Mouse (Mus musculus) forebrain, embryonic 11.5 days (tissue): Measurements from ENCODE around the gene Manbal. TPM values are rescaled to one million over a fixed set of nuclear protein-coding genes. Genes with fewer than 3 reads are reported as not detected.
A peak's percentile ranks its signal among the peaks of the same experiment; 100 is the strongest.
"Not testable (repeated sequence)": the region's sequence is repeated elsewhere in the genome, so short reads cannot be mapped to it uniquely, and the experiment has no call there.

Experiments used
- ATAC-seq: fragments of 200-750 bp; cut with Nextera tagmentation; replicated peaks from 2 replicates; pipeline ENCODE4 v1.8.0; 2017; ENCODE audit warnings: moderate TSS enrichment; ENCODE audit not compliant: low FRiP score
- DNase-seq: peaks from one replicate; pipeline ENCODE4 v3.0.0-alpha.2; 2017; ENCODE audit warnings: low spot score
- H3K27ac ChIP-seq: fragments of 300-500 bp; sonication (generic); 2 replicates; pipeline ENCODE4 v1.5.1; 2014; ENCODE audit warnings: low read depth, low read length
- H3K27me3 ChIP-seq: fragments of 300-500 bp; sonication (generic); 2 replicates; pipeline ENCODE4 v1.6.1; 2014; ENCODE audit warnings: mild to moderate bottlenecking, low read length, mixed read lengths; ENCODE audit not compliant: control insufficient read depth, insufficient read depth
- H3K36me3 ChIP-seq: fragments of 300-500 bp; sonication (generic); 2 replicates; pipeline ENCODE4 v1.6.1; 2014; ENCODE audit warnings: mild to moderate bottlenecking, low read length, moderate library complexity, mixed read lengths; ENCODE audit not compliant: control insufficient read depth, insufficient read depth
- H3K4me1 ChIP-seq: fragments of 300-500 bp; sonication (generic); replicated peaks from 2 replicates; pipeline ENCODE4 v1.6.1; 2014; ENCODE audit warnings: low read length, mixed read lengths; ENCODE audit not compliant: control insufficient read depth, insufficient read depth
- H3K4me2 ChIP-seq: fragments of 300-500 bp; sonication (generic); 2 replicates; pipeline ENCODE4 v1.6.1; 2014; ENCODE audit warnings: low read depth, mild to moderate bottlenecking, low read length, moderate library complexity, mixed read lengths; ENCODE audit not compliant: severe bottlenecking
- H3K4me3 ChIP-seq: fragments of 300-500 bp; sonication (generic); 2 replicates; pipeline ENCODE4 v1.5.1; 2014; ENCODE audit warnings: low read depth, low read length
- H3K9ac ChIP-seq: fragments of 300-500 bp; sonication (generic); 2 replicates; pipeline ENCODE4 v1.6.1; 2014; ENCODE audit warnings: low read length
- H3K9me3 ChIP-seq: fragments of 300-500 bp; sonication (generic); 2 replicates; pipeline ENCODE4 v1.6.1; 2016; ENCODE audit warnings: low read length, mixed read lengths; ENCODE audit not compliant: control insufficient read depth
- WGBS: fragments of 180-500 bp; shearing (Covaris S2); extraction: QIAGEN DNeasy Blood & Tissue Kit; methylation state at CpG from one replicate; pipeline ENCODE4 v1.1.7; 2014; 5-methylcytosine and 5-hydroxymethylcytosine counted together
- polyA plus RNA-seq: library from polyadenylated mRNA; unstranded; fragments of >200 nt; fragmentation: Nextera tagmentation; extraction: Ambion mirVana; gene quantifications from 2 replicates; pipeline ENCODE4 v1.2.1, GENCODE M21; 2014

The Manbal gene
- polyA plus RNA-seq, 1 experiment from 2014 or later: 31.0 TPM

- ATAC-seq (no peak), DNase-seq (no peak)
- H3K27ac ChIP-seq: no peak overlapping the region
- no peaks in the 10 kb centered on the region; the same call in 1 of the 2 replicates for H3K36me3 ChIP-seq
- H3K27me3 ChIP-seq: no peaks in the 10 kb centered on the region
- H3K4me2 ChIP-seq: no peak overlapping the region
- WGBS: 89% methylated on average over 3 of the region's 3 CpGs
- H3K9me3 ChIP-seq: no peaks in the 10 kb centered on the region
- peaks cover 11% of the 10 kb centered on the region; the same call in 1 of the 2 replicates for H3K4me1 ChIP-seq
- no peak overlapping the region for H3K9ac ChIP-seq
- H3K4me3 ChIP-seq: no peak overlapping the region
These were observed 6.3 kb downstream of the Manbal start for GRCm38 (mm10) chr2:157373681-157374080.

GRCm38 (mm10) chr2:157375051-157375450 lies 7.7 kb downstream of the Manbal start:
- Histone ChIP-seq H3K27me3 (no peaks in the 10 kb centered on the region), H3K4me1 (peaks cover 11% of the 10 kb centered on the region; the same call in 1 of the 2 replicates), H3K4me2 (no peak overlapping the region), H3K4me3 (no peak overlapping the region), H3K9ac (no peak overlapping the region), H3K9me3 (no peaks in the 10 kb centered on the region), H3K27ac (no peak overlapping the region), H3K36me3 (no peaks in the 10 kb centered on the region; the same call in 1 of the 2 replicates)
- ATAC-seq (no peak), DNase-seq (no peak)
- WGBS: 63% methylated on average over 8 of the region's 8 CpGs

- H3K4me1 ChIP-seq: peaks cover 11% of the 10 kb centered on the region; the same call in 1 of the 2 replicates
- H3K36me3 ChIP-seq: no peaks in the 10 kb centered on the region; the same call in 1 of the 2 replicates
- H3K27ac ChIP-seq: 0 out of 2 replicates have a peak overlapping the region, but pooled peaks have one; percentile 46
- no peak for DNase-seq
- no peak overlapping the region for H3K9ac ChIP-seq
- H3K4me2 ChIP-seq: 0 out of 2 replicates have a peak overlapping the region, but pooled peaks have one; percentile 12
- H3K4me3 ChIP-seq: no peak overlapping the region
- no peaks in the 10 kb centered on the region for H3K9me3 ChIP-seq
- H3K27me3 ChIP-seq: no peaks in the 10 kb centered on the region
- WGBS: 11% methylated on average over 14 of the region's 14 CpGs
- no peak for ATAC-seq
These were observed 8.7 kb downstream of the Manbal start for GRCm38 (mm10) chr2:157375794-157376757.

GRCm38 (mm10) chr2:157376995-157377394 lies 9.6 kb downstream of the Manbal start:
- Histone ChIP-seq H3K27me3 (no peaks in the 10 kb centered on the region), H3K4me2 (no peak overlapping the region), H3K27ac (no peak overlapping the region), H3K9ac (no peak overlapping the region), H3K4me1 (peaks cover 11% of the 10 kb centered on the region; the same call in 1 of the 2 replicates), H3K9me3 (no peaks in the 10 kb centered on the region), H3K36me3 (no peaks in the 10 kb centered on the region), H3K4me3 (no peak overlapping the region)
- 53% methylated on average over 3 of the region's 3 CpGs for WGBS
- no peak for ATAC-seq
- no peak for DNase-seq

GRCm38 (mm10) chr2:157384836-157385235 lies 17.4 kb downstream of the Manbal start:
- Histone ChIP-seq H3K27me3 (no peaks in the 10 kb centered on the region), H3K4me2 (no peak overlapping the region), H3K4me1 (no peaks in the 10 kb centered on the region), H3K4me3 (no peak overlapping the region), H3K9me3 (no peaks in the 10 kb centered on the region), H3K9ac (no peak overlapping the region), H3K36me3 (no peaks in the 10 kb centered on the region), H3K27ac (no peak overlapping the region)
- ATAC-seq (no peak), DNase-seq (no peak)
- 52% methylated on average over 4 of the region's 4 CpGs for WGBS

GRCm38 (mm10) chr2:157388901-157389590 lies 21.7 kb downstream of the Manbal start:
- H3K9ac ChIP-seq, H3K9me3 ChIP-seq, H3K27me3 ChIP-seq, H3K27ac ChIP-seq, H3K36me3 ChIP-seq, ATAC-seq, H3K4me1 ChIP-seq, DNase-seq, H3K4me2 ChIP-seq, H3K4me3 ChIP-seq: not testable (repeated sequence)
- 94% methylated on average over 14 of the region's 14 CpGs for WGBS

DNA sequence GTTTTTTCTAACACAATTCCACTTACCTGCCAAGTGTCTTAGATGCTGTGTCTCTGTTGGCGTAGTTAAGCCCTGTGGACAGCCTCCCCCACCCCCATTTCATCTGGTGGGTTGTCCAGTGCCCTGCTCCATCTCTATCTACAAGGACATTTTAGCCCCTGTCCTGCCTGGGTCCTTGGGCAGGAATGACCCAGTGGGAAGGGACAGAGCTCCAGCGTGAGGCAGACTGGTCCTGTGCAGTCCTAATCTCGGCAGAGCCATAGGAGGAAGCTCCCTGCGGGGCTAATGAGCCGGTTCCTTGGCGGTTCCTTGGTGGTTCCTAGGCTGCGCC lies 22.2 kb downstream of the Manbal start:
- Histone ChIP-seq H3K27me3 (no peaks in the 10 kb centered on the region), H3K27ac (no peak overlapping the region), H3K4me2 (no peak overlapping the region), H3K4me3 (no peak overlapping the region), H3K9me3 (no peaks in the 10 kb centered on the region), H3K9ac (no peak overlapping the region), H3K36me3 (no peaks in the 10 kb centered on the region), H3K4me1 (no peaks in the 10 kb centered on the region)
- ATAC-seq (no peak), DNase-seq (no peak)
- 87% methylated on average over 7 of the region's 7 CpGs for WGBS

- DNase-seq: no peak
- Histone ChIP-seq H3K9ac (no peak overlapping the region), H3K27me3 (no peaks in the 10 kb centered on the region), H3K36me3 (no peaks in the 10 kb centered on the region), H3K4me2 (no peak overlapping the region), H3K27ac (no peak overlapping the region), H3K9me3 (no peaks in the 10 kb centered on the region), H3K4me3 (no peak overlapping the region), H3K4me1 (no peaks in the 10 kb centered on the region; the same call in 1 of the 2 replicates)
- 90% methylated on average over 2 of the region's 2 CpGs for WGBS
- ATAC-seq: no peak
These were observed 24.9 kb downstream of the Manbal start for GRCm38 (mm10) chr2:157392331-157392730.
